Mouse (Mus musculus) myocyte (in vitro differentiated cells): ENCODE measurements around the gene Ms4a7.

Experiments
- CEBPB ChIP-seq: IDR thresholded peaks from 2 replicates; pipeline ENCODE4 v1.6.1; 2011; ENCODE audit warnings: mild to moderate bottlenecking, moderate library complexity; ENCODE audit not compliant: poor library complexity, insufficient read depth, severe bottlenecking
- POLR2A ChIP-seq: IDR thresholded peaks from one replicate; pipeline ENCODE4 v1.6.1; 2011; ENCODE audit warnings: low read depth, mild to moderate bottlenecking, control low read depth, moderate library complexity; ENCODE audit not compliant: insufficient read length

DNA sequence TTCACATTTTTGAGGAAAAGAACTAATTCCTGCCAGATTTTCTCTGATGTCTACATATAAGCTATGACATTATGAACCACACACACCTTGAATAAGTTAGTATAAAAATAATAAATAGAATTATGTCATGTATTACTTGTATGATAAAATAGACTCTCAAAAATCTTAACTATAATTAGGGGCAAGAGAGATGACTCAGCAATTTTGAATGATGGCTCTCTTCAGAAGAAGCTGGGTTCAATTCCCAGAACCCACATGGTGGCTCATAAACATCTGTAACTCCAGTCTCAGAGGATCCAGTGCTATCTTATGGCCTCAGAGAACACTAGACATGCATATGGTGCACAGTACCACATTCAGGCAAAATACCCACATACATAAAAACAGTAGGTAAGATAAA is 27.1 kb downstream of the Ms4a7 start:
- TF ChIP-seq POLR2A, result no peak
- TF ChIP-seq CEBPB, result no peak
